Mouse (Mus musculus) WW6 (cell line): ENCODE results near the gene Ppm1h.

Experiments
- DNase-seq: peaks from one replicate; pipeline ENCODE4 v3.0.0-alpha.2; 2013; ENCODE audit warnings: low read depth, low spot score

Gene Ppm1h

GRCm38 (mm10) chr10:122857155-122857554 is 178.6 kb downstream of the Ppm1h start:
- no peak for DNase-seq

- no peak for DNase-seq
Measured at GRCm38 (mm10) chr10:122858904-122859641, 180.5 kb downstream of the Ppm1h start.

GRCm38 (mm10) chr10:122859642-122859997 is 181.1 kb downstream of the Ppm1h start:
- DNase-seq = no peak

- no peak for DNase-seq
Measured at GRCm38 (mm10) chr10:122860076-122860475, 181.5 kb downstream of the Ppm1h start.

- DNase-seq = no peak
Measured at GRCm38 (mm10) chr10:122861696-122862385, 183.3 kb downstream of the Ppm1h start.

- DNase-seq = no peak
Measured at GRCm38 (mm10) chr10:122862386-122863023, 183.9 kb downstream of the Ppm1h start.

GRCm38 (mm10) chr10:122869865-122870503 is 191.4 kb downstream of the Ppm1h start:
- DNase-seq = no peak

GRCm38 (mm10) chr10:122870848-122871494 is 192.4 kb downstream of the Ppm1h start:
- DNase-seq = no peak

- DNase-seq = no peak
Measured at GRCm38 (mm10) chr10:122872720-122873119, 194.2 kb downstream of the Ppm1h start.

- no peak for DNase-seq
Measured at GRCm38 (mm10) chr10:122876964-122877363, 198.4 kb downstream of the Ppm1h start.

GRCm38 (mm10) chr10:122877436-122877835 is 198.9 kb downstream of the Ppm1h start:
- no peak for DNase-seq

GRCm38 (mm10) chr10:122881456-122881855 is 202.9 kb downstream of the Ppm1h start:
- DNase-seq = no peak

- no peak for DNase-seq
Measured at GRCm38 (mm10) chr10:122882614-122883013, 204.1 kb downstream of the Ppm1h start.

- DNase-seq = no peak
Measured at GRCm38 (mm10) chr10:122883823-122884743, 205.5 kb downstream of the Ppm1h start.

GRCm38 (mm10) chr10:122885301-122885700 is 206.7 kb downstream of the Ppm1h start:
- no peak for DNase-seq

- DNase-seq = no peak
Measured at GRCm38 (mm10) chr10:122886055-122886915, 207.7 kb downstream of the Ppm1h start.

GRCm38 (mm10) chr10:122886916-122887527 is 208.5 kb downstream of the Ppm1h start:
- no peak for DNase-seq

GRCm38 (mm10) chr10:122887528-122888183 is 209.1 kb downstream of the Ppm1h start:
- no peak for DNase-seq
